Comparison of ENCODE assay signal across 9 mouse cellular contexts in the genomic region with DNA sequence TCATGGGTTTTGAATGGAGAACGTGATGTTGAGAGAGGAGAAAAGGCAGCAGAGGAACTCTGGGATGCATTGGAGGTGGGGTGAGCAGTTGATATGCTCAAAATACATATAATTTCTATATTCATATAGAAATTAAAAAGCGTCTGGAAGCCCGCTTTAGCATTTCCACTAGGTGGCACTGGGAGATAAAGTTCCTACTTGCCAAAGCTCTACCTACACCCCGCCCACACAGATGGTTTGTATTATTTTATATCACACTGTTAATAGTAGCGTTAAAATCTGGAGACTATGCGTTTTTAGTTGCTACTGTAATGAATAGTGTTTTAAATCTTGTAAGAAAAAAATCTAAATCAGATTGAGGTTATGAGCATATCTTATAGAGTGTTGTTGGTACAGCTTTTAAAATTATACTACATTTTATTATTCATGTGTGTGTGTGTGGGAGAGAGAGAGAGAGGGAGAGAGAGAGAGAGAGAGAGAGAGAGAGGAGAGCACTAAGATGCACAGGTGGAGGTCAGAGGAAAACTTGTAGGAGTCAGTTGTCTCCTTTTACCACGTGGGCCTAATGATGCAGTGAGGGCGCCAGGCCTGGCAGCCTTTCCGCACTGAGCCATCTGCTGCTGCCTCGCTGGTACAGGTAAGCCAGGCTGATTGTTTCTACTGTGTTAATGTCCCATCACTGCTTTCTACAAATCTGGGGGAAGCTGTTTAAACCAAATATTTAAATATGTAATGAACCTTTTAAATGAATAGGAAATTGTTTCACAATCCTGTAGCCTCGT. TPM values are rescaled to one million over a fixed set of nuclear protein-coding genes. Genes with fewer than 3 reads are reported as not detected.
A peak's percentile ranks its signal among the peaks of the same experiment; 100 is the strongest.
DNase-seq lines count a peak whose midpoint lies in the region; ATAC-seq and TF ChIP-seq lines count a peak whose summit lies in the region.
"Had no signal": no experiment of that assay in that cellular context is flagged by ENCODE, and none has a peak within 500 bp of the region (broad histone marks: within the 10 kb centered on the region; RNA-seq: fewer than 3 reads in every experiment).

No protein-coding gene starts in this region.

- no peak overlapping the region for H3K9ac ChIP-seq in kidney, postnatal 0 days (ENCODE audit: low read depth, low read length)
- H3K9ac ChIP-seq in MEL (ENCODE audit: control insufficient read depth, low read depth, low read length, poor library complexity, severe bottlenecking): no peak overlapping the region
- no peak overlapping the region for H3K9ac ChIP-seq in intestine, postnatal 0 days (ENCODE audit: low read depth, low read length)
- H3K9ac ChIP-seq in stomach, postnatal 0 days (ENCODE audit: low read length): no peak overlapping the region
- H3K9ac ChIP-seq: liver, embryonic 13.5 days had no signal

- no peak for ATAC-seq in kidney, postnatal 0 days (replicated peaks; ENCODE audit: low FRiP score, low read depth)
- no peak for ATAC-seq in intestine, postnatal 0 days
- no peak for ATAC-seq in stomach, postnatal 0 days (ENCODE audit: low FRiP score, low TSS enrichment)

- H3K4me2 ChIP-seq in kidney, postnatal 0 days (ENCODE audit: low read length): no peak overlapping the region
- no peak overlapping the region for H3K4me2 ChIP-seq in intestine, postnatal 0 days (replicated peaks; ENCODE audit: low read depth)
- no peak overlapping the region for H3K4me2 ChIP-seq in stomach, postnatal 0 days (replicated peaks; ENCODE audit: low read depth)
- H3K4me2 ChIP-seq: liver, embryonic 13.5 days had no signal

- no peaks in the 10 kb centered on the region for H3K27me3 ChIP-seq in kidney, postnatal 0 days (ENCODE audit: insufficient read depth, low read length)
- no peaks in the 10 kb centered on the region for H3K27me3 ChIP-seq in MEL (ENCODE audit: control insufficient read depth in 1 of 2, insufficient read depth in 2 of 2, low read length in 2 of 2)
- no peaks in the 10 kb centered on the region for H3K27me3 ChIP-seq in intestine, postnatal 0 days (replicated peaks; ENCODE audit: control insufficient read depth, insufficient read depth, low read length)
- no peaks in the 10 kb centered on the region for H3K27me3 ChIP-seq in stomach, postnatal 0 days (ENCODE audit: control insufficient read depth, insufficient read depth, low read length)
- H3K27me3 ChIP-seq: liver, embryonic 13.5 days had no signal

- TF ChIP-seq POLR2A in MEL (IDR thresholded peaks at IDR 0.05; ENCODE audit: control insufficient read depth in 1 of 2, insufficient read depth in 1 of 2, low read depth in 1 of 2, low read length in 2 of 2, poor library complexity in 1 of 2): no peak

- H3K9me3 ChIP-seq in kidney, postnatal 0 days (replicated peaks; ENCODE audit: low read length): no peaks in the 10 kb centered on the region
- H3K9me3 ChIP-seq in MEL (replicated peaks; ENCODE audit: insufficient read depth, low read length): no peaks in the 10 kb centered on the region
- H3K9me3 ChIP-seq in intestine, postnatal 0 days (ENCODE audit: control insufficient read depth): no peaks in the 10 kb centered on the region
- no peaks in the 10 kb centered on the region for H3K9me3 ChIP-seq in stomach, postnatal 0 days (ENCODE audit: control insufficient read depth, low read length)
- H3K9me3 ChIP-seq: liver, embryonic 13.5 days had no signal

- no peaks in the 10 kb centered on the region for H3K36me3 ChIP-seq in kidney, postnatal 0 days (ENCODE audit: insufficient read depth, low read length)
- H3K36me3 ChIP-seq in MEL (ENCODE audit: control insufficient read depth in 1 of 2, insufficient read depth in 2 of 2, low read length in 2 of 2): peaks cover 3 to 26% of the 10 kb centered on the region in 2 experiments
- no peaks in the 10 kb centered on the region for H3K36me3 ChIP-seq in intestine, postnatal 0 days (ENCODE audit: control insufficient read depth, insufficient read depth)
- H3K36me3 ChIP-seq in stomach, postnatal 0 days (ENCODE audit: control insufficient read depth, insufficient read depth, low read length): no peaks in the 10 kb centered on the region

- no peak for TF ChIP-seq EP300 in MEL (IDR thresholded peaks at IDR 0.05; ENCODE audit: low read depth in 1 of 2, low read length in 2 of 2)
- no peak for TF ChIP-seq EP300 in stomach, postnatal 0 days (optimal IDR thresholded peaks at IDR 0.05)

- no peaks in the 10 kb centered on the region for H3K4me1 ChIP-seq in kidney, postnatal 0 days (replicated peaks; ENCODE audit: insufficient read depth, low read length)
- H3K4me1 ChIP-seq in MEL (ENCODE audit: control insufficient read depth in 1 of 2, insufficient read depth in 2 of 2, low read length in 2 of 2): peaks cover 0 to 3% of the 10 kb centered on the region in 2 experiments; a peak in 1 of 4 replicates
- H3K4me1 ChIP-seq in intestine, postnatal 0 days (replicated peaks; ENCODE audit: control insufficient read depth, insufficient read depth, low read length): no peaks in the 10 kb centered on the region
- no peaks in the 10 kb centered on the region for H3K4me1 ChIP-seq in stomach, postnatal 0 days (replicated peaks; ENCODE audit: control insufficient read depth, insufficient read depth)

- peaks cover 3% of the 10 kb centered on the region; the same call in 1 of the 2 replicates for H3K79me2 ChIP-seq in MEL (ENCODE audit: control insufficient read depth, insufficient read depth, low read length, poor library complexity)

- peak; percentile 70 for TF ChIP-seq RAD21 in MEL (IDR thresholded peaks at IDR 0.05; ENCODE audit: low read depth, low read length)

- H3K27ac ChIP-seq in kidney, postnatal 0 days: no peak overlapping the region
- H3K27ac ChIP-seq in MEL (ENCODE audit: control insufficient read depth, low read depth, low read length): no peak overlapping the region
- no peak overlapping the region for H3K27ac ChIP-seq in intestine, postnatal 0 days (ENCODE audit: low read depth, low read length)
- no peak overlapping the region for H3K27ac ChIP-seq in stomach, postnatal 0 days (replicated peaks)
- H3K27ac ChIP-seq: liver, embryonic 13.5 days had no signal

- TF ChIP-seq CTCF in kidney, postnatal 0 days (IDR thresholded peaks at IDR 0.05; ENCODE audit: low read depth): peak; percentile 74
- TF ChIP-seq CTCF in MEL (IDR thresholded peaks at IDR 0.05 in 2 of 3, conservative IDR thresholded peaks at IDR 0.05 in 1 of 3; ENCODE audit: control insufficient read depth in 1 of 3, insufficient read depth in 1 of 3, low read depth in 2 of 3, low read length in 3 of 3, poor library complexity in 1 of 3, severe bottlenecking in 1 of 3): peak in 2 of 3 experiments; percentile 36 to 62; a peak in 4 of 6 replicates
- TF ChIP-seq CTCF in intestine, postnatal 0 days (IDR thresholded peaks at IDR 0.05; ENCODE audit: low read depth): peak; percentile 75
- peak; percentile 81 for TF ChIP-seq CTCF in stomach, postnatal 0 days (IDR thresholded peaks at IDR 0.05; ENCODE audit: low read depth)

- peak; percentile 90 for DNase-seq in kidney, postnatal 0 days (ENCODE audit: low spot score)
- no peak for DNase-seq in kidney, postnatal 14 days
- DNase-seq in MEL (ENCODE audit: low read depth, low spot score): peak; percentile 41
- DNase-seq in cerebellum, adult 9-10 months: peak; percentile 74
- DNase-seq in stomach, postnatal 0 days (ENCODE audit: low spot score): no peak
- no peak for DNase-seq in adrenal gland, adult 18-20 months (ENCODE audit: low spot score in 2 of 2)
- DNase-seq in adrenal gland, postnatal 4 days (ENCODE audit: low spot score in 2 of 2): no peak
- DNase-seq: liver, embryonic 13.5 days had no signal

- H3K4me3 ChIP-seq in kidney, postnatal 0 days (replicated peaks; ENCODE audit: low read depth, low read length): no peak overlapping the region
- H3K4me3 ChIP-seq in MEL (ENCODE audit: control insufficient read depth in 1 of 2, insufficient read depth in 1 of 2, low read depth in 2 of 2, low read length in 2 of 2): no peak overlapping the region
- no peak overlapping the region for H3K4me3 ChIP-seq in intestine, postnatal 0 days (ENCODE audit: low read depth, low read length)
- no peak overlapping the region for H3K4me3 ChIP-seq in stomach, postnatal 0 days (ENCODE audit: low read depth, low read length)
- H3K4me3 ChIP-seq: liver, embryonic 13.5 days had no signal

- 60% methylated on average over 11 of the region's 11 CpGs for whole genome bisulfite sequencing in kidney, postnatal 0 days
- 70% methylated on average over 11 of the region's 11 CpGs for WGBS in intestine, postnatal 0 days
- WGBS in stomach, postnatal 0 days: 62% methylated on average over 11 of the region's 11 CpGs

TF ChIP-seq in MEL, 35 proteins besides CTCF, POLR2A, EP300 and RAD21:
- TF ChIP-seq POLR2AphosphoS5 (IDR thresholded peaks at IDR 0.05; ENCODE audit: borderline replicate concordance, low read depth, low read length) (no peak), SMC3 (IDR thresholded peaks at IDR 0.05; ENCODE audit: low read depth, low read length) (peak; percentile 60), MYC (IDR thresholded peaks at IDR 0.05; ENCODE audit: low read depth, low read length) (no peak), ZC3H11A (IDR thresholded peaks at IDR 0.05; ENCODE audit: low read depth, low read length) (0 out of 2 replicates have a peak, but pooled peaks have one; percentile 37), SIN3A (IDR thresholded peaks at IDR 0.05; ENCODE audit: low read length) (0 out of 2 replicates have a peak, but pooled peaks have one; percentile 20)

RNA-seq across cellular contexts. Expression of a gene that starts 9.6 kb away (rescaled TPM):
- polyA plus RNA-seq in kidney, postnatal 0 days (2015; fragmentation: Nextera tagmentation; extraction: Ambion mirVana): 4.9 and 5.1 TPM in 2 replicates
- total RNA-seq in MEL (2012; rRNA removed): 25.7 and 28.3 TPM in 2 replicates
- 10 to 100 TPM in 1 of 2 experiments, not detected in 1; 20.2 TPM for polyA plus RNA-seq in MEL (2012; ENCODE audit: insufficient read depth in 1 of 2, insufficient read length in 2 of 2, low read depth in 1 of 2, low replicate concordance in 2 of 2, missing spikeins in 1 of 2)
- polyA plus RNA-seq in intestine, postnatal 0 days (2015; fragmentation: Nextera tagmentation; extraction: Ambion mirVana): 3.9 and 4.1 TPM in 2 replicates
- 3.5 and 3.8 TPM in 2 replicates for polyA plus RNA-seq in stomach, postnatal 0 days (2015; fragmentation: Nextera tagmentation; extraction: Ambion mirVana)
- total RNA-seq in adrenal gland, adult 18-20 months (2021): 10 to 100 TPM; 12.3 to 13.5 TPM
- 10 to 100 TPM; 11.9 TPM for total RNA-seq in adrenal gland, postnatal 4 days (2021)

RNA-seq across cellular contexts. Expression of a gene that starts 9.9 kb away (rescaled TPM):
- 0.09 TPM in 1 of 2 replicates, not detected in the other for polyA plus RNA-seq in kidney, postnatal 0 days (2015; fragmentation: Nextera tagmentation; extraction: Ambion mirVana)
- total RNA-seq in MEL (2012; rRNA removed): 0.35 and 0.39 TPM in 2 replicates
- under 1 TPM in 1 of 2 experiments, not detected in 1; 0.45 TPM for polyA plus RNA-seq in MEL (2012; ENCODE audit: insufficient read depth in 1 of 2, insufficient read length in 2 of 2, low read depth in 1 of 2, low replicate concordance in 2 of 2, missing spikeins in 1 of 2)
- polyA plus RNA-seq in intestine, postnatal 0 days (2015; fragmentation: Nextera tagmentation; extraction: Ambion mirVana): 0.38 and 0.44 TPM in 2 replicates
- 0.22 and 0.24 TPM in 2 replicates for polyA plus RNA-seq in stomach, postnatal 0 days (2015; fragmentation: Nextera tagmentation; extraction: Ambion mirVana)
- not detected for total RNA-seq in adrenal gland, adult 18-20 months (2021)
- under 1 TPM; 0.14 to 0.17 TPM for total RNA-seq in adrenal gland, postnatal 4 days (2021)
- polyA plus RNA-seq: liver, embryonic 13.5 days had no signal

Comparison
In these comparisons a context has a peak if more than half of its experiments do, and no peak if none do; other contexts are left out.
1. DNase-seq: peak in kidney, postnatal 0 days (single experiment), MEL (single experiment) and cerebellum, adult 9-10 months (single experiment); none in kidney, postnatal 14 days (single experiment), stomach, postnatal 0 days (single experiment), adrenal gland, adult 18-20 months (0 of 2) and adrenal gland, postnatal 4 days (0 of 2).
2. Peak in every context shown above with its lines, with median percentiles within 50 percentile points of each other: CTCF ChIP-seq.